Mouse (Mus musculus): ENCODE measurements around the gene Olfr729.

The Olfr729 gene

DNA sequence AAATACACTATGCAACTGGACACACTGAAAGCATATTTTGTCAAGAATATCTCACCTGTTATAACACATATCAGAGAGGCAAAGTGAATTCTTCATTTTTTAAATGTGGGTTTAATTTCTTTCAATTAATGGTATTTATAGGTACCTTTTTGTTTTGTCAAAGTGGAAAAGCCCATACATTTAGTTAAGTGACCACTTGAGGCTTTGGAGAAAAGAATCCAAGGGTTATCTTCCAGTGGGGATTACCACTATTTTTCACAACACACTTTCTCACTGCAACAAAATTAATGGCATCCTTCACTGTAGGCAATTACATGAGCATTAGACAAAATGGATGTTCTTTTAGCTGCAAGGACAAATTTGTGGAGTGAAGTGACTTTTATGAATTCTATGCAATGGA is at the start of gene Olfr729:
Gene Olfr729 (minus strand): TSS at position 101 of the 400 bp plus-strand sequence.
- DNase-seq = no peak

DNA sequence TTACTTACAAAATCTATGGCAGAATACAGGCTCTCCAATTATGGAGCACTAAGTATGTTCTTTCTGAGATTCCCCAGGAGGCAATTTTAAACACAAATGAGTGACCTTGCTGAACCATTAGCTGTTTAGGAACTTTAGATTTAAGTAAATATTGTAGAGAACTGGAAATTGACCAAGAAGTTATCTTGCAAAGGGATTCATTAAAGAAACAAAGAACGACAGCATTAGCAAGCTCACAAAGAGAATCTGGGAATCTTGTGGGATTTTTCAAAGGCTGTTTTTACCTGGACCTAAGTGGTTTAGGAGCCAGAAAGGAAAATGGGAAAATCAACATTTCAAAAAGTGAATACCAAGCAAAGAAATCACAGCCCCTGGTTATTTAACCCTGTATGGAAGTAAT is 35.4 kb upstream of the Olfr729 start, which contains the start of gene Olfr730:
Gene Olfr730 (minus strand): TSS at position 101 of the 400 bp plus-strand sequence.
- no peak for DNase-seq

DNA sequence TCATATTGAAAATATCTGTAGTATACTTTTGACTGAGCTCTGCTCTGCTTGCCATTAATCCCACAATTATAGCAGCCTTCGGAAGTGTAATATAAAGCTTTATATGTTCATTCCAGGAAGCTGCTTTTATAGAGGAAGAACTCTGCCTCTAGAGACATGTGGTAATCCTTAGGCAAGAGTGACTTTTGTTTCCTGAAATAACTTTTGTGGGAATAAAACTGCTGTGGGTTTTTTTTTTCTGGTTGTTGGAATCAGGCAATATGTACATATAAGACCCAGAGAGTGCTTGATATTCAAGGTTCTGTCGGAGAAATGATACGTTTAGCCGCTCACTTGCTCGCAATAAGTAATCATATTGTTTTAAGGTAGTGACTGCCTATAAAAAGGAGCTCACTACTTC is 10.1 kb downstream of the Olfr729 start, which contains the start of gene Olfr728:
Gene Olfr728 (minus strand): TSS at position 101 of the 400 bp plus-strand sequence.
- no peak for DNase-seq

DNA sequence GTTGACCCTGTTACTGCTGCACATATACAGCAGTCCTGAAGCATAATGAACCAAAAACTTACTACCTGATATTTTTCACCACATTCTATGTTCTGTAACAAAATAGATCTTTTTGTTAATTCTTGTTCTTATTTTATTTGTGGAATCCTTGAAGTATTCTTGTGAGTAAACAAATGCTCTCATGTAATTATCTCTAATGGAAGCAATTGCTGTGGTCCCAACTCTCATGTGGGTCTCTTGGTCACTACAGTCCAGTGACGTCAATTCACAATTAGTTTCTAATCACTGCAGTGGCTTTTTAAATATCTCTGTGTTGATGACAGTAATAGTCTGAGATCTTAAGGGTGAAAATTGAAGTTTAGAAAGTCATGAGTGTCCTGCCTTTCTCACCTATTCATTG is 29.8 kb downstream of the Olfr729 start, which contains the start of gene Olfr727:
Gene Olfr727 (plus strand): TSS at position 301 of the 400 bp plus-strand sequence.
- DNase-seq = no peak
